Mouse (Mus musculus): Measurements from ENCODE around the gene Ascl5.

DNA sequence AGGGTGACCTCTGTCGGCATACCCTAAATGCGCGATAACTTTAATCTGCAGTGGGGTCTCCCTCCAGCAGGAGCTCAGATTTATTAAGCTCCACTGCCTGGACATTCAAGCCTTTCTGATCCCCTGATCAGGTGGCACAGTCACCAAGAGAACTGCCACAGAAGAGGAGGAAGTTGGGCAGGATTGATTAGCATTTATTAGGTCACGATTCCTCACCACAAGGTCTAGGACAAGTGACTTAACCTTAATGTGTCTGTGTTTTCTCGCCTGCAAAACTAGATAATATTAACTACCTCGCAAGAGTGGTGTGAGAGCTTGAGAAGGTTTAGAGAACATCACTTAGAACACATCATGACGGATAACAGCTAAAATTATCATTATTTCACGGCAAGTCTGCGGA lies 2.7 kb upstream of the Ascl5 start:
- TF ChIP-seq CHD2 (IDR thresholded peaks at IDR 0.05; ENCODE audit: low read depth, low read length) (no peak), ZNF384 (IDR thresholded peaks at IDR 0.05; ENCODE audit: low read depth, low read length) (no peak)
